Mouse (Mus musculus): ENCODE measurements around the gene Alpk1.

DNA sequence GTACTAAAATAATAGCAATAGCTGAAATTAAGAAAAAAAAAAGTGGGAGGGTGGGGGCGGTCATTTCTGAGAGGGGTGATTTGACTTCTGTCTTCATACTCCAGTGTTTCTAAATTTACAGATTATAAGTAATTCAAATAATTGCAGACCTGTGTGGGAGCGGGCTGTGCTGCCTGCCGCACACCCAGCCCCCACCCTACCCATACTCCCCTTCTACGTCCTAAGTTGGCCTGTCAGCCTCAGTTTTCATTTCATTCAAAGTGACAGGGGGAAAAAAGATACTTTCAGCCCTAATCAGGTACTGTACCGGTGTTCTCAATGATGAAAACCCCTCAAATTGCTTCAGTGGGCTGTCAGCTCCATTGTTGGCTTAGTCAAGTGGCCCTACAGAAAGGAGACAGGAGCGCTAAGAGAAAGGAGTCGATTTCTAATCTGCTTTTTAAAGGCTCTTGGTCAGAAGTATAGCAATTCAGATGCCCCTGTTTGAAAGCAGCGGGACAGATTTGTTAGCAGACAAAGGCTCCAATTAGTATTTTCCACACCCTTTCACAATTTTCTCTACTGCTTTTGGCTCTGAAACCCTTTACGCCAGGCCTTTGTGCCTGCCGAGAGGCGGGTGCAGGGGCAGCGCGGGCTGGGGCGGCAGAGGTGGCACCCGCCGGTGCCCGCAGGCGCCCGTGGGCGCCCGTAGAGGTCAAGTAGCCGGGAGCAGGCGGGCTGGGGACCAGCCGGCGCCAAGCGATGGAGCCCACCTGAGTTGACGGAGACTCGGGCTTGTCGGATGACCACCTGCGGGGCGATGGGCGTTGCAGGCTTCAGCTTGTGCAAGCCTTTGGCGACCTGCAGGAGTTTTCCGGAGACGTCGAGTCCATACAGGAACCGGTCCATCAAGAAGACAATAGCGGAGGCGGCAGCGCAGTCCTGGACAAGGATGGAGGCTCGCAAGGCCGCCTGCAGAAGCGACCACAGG, 85.2 kb downstream of the Alpk1 start:
- TF ChIP-seq CTCF (conservative IDR thresholded peaks at IDR 0.05; ENCODE audit: insufficient read depth, insufficient read length, low read depth, low read length) (no peak), POLR2A (IDR thresholded peaks at IDR 0.05; ENCODE audit: low read depth, low read length) (no peak)

All from kidney, adult 2 months (tissue).